Mouse (Mus musculus) olfactory bulb, adult 2 months (tissue): ENCODE results near the gene Aak1. TPM values are rescaled to one million over a fixed set of nuclear protein-coding genes. Genes with fewer than 3 reads are reported as not detected.

Experiments
- H3K27ac ChIP-seq: fragments of 200-500 bp; 2 replicates; pipeline ENCODE4 v1.5.1; 2012; ENCODE audit warnings: low read depth, low read length; ENCODE audit not compliant: insufficient read depth
- H3K4me1 ChIP-seq: fragments of 200-500 bp; 2 replicates; pipeline ENCODE4 v1.6.1; 2012; ENCODE audit warnings: low read length; ENCODE audit not compliant: control insufficient read depth, insufficient read depth
- H3K4me3 ChIP-seq: fragments of 200-500 bp; 2 replicates; pipeline ENCODE4 v1.5.1; 2012; ENCODE audit warnings: mild to moderate bottlenecking, low read depth, low read length, moderate library complexity; ENCODE audit not compliant: insufficient read depth
- CTCF ChIP-seq: fragments of 200-500 bp; IDR thresholded peaks from 2 replicates; pipeline ENCODE4 v1.5.1; 2012; ENCODE audit warnings: low read depth, mild to moderate bottlenecking, low read length, moderate library complexity; ENCODE audit not compliant: insufficient read depth
- POLR2A ChIP-seq: fragments of 200-500 bp; IDR thresholded peaks from 2 replicates; pipeline ENCODE4 v1.6.1; 2012; ENCODE audit warnings: mild to moderate bottlenecking, low read depth, low read length, moderate library complexity; ENCODE audit not compliant: insufficient read depth
- WGBS: fragments of 180-500 bp; shearing (Covaris S2); methylation state at CpG from one replicate; pipeline ENCODE4 v1.1.7; 2018; 5-methylcytosine and 5-hydroxymethylcytosine counted together
- polyA plus RNA-seq: library from polyadenylated mRNA; stranded (reverse); fragments of >200 nt; gene quantifications from 2 replicates; pipeline ENCODE4 v1.2.4, GENCODE M21; 2012; ENCODE audit warnings: low replicate concordance; ENCODE audit not compliant: missing spikeins, insufficient read depth, insufficient read length

Aak1 gene
- polyA plus RNA-seq, 1 experiment: 156 TPM

DNA sequence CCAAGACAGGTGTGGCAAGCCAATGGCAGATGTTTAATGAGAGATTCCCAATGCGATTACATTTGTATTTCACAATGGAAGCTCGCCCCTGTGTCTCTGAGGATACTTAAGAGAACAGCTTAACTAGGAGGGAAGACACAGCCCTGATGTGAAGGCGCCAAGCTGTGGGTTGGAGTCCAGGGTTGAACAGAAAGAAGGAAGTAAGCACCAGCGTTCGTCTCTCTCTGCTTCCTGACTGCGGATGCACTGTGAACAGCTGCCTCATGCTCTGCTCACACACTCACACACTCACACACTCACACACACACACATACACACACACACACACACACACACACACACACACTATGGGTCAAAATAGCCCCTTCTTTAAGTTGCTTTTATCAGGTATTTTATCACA, 19.5 kb upstream of the Aak1 start:
- TF ChIP-seq CTCF: no peak
- TF ChIP-seq POLR2A: no peak
- Histone ChIP-seq H3K4me1 (peaks cover 6% of the 10 kb centered on the region), H3K4me3 (no peak overlapping the region), H3K27ac (no peak overlapping the region)
- 91% methylated on average over 6 of the region's 6 CpGs for WGBS

DNA sequence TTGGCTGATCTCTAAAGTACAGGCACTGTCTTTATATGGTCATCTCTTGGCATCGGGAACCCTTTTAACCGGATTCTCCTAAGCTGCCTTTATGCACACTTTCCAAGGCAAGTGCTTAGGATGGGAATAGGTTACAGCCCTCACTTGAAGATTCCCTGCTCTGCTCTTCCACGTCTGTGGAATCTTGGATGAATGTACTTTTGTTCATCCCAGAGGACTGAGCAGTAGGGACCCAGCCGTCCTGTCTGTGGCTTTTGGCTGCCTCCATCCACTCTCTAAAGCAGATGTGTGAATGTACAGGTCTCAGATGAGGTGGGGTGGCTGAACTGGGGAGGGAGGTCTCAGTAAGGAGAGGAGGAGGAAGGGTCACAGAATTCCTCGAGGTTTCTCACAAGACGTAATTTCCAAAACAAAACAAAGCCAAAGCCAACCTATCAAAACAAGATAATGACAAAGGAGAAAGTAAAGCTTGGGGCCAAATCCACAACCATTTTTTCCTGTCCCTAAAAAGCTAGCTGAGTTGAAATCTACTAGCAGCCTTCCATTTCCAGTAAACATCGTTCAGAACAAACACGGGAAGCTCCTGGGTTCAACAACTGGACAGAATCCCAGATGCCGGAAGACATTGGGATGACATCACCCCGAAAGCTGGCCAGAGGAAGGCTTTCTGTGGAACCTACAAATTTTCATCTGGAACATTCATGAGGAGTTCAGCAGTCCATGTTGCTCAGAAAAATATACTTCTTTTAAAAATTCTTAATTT, 18.4 kb upstream of the Aak1 start:
- 63% methylated on average over 10 of the region's 10 CpGs for WGBS
- no peak overlapping the region for H3K4me3 ChIP-seq
- H3K4me1 ChIP-seq: peaks cover 6% of the 10 kb centered on the region
- no peak for TF ChIP-seq CTCF
- TF ChIP-seq POLR2A: no peak
- H3K27ac ChIP-seq: no peak overlapping the region

DNA sequence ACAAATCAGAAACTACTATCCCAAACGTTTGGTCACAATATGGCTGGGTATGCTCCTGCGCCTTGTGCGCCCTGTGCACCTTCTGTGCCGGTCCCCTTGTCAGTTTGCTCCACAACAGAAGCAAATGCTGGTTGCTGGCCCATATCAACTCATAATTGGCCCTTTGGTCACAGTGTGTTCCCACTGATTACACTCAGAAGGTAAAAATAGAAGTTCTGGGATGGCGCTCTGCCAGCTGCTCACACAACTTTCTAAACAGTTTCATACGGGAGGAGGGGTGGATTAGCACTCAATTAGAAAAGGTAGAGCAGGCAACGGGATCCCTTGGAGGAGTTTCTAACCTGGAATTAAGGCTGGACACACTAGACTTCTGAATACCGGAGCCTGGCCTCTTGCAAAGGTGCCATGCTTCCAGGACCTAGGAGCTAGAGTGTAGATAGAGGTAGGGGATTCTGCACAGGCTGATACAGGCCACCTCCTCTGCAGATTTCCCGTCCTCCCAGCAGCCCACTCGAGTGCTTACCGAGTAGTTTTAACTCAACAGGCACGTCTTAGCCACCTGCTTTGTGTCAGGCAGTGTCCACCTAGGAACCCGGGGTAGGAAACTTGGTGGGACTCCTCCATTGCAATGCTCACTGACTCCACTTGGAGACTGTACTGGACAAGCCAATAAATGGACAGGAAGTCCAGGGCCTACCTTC, 16.4 kb upstream of the Aak1 start:
- TF ChIP-seq CTCF: no peak
- no peak for TF ChIP-seq POLR2A
- H3K4me1 ChIP-seq: peaks cover 6% of the 10 kb centered on the region
- 64% methylated on average over 13 of the region's 13 CpGs for WGBS
- H3K4me3 ChIP-seq: no peak overlapping the region
- no peak overlapping the region for H3K27ac ChIP-seq

DNA sequence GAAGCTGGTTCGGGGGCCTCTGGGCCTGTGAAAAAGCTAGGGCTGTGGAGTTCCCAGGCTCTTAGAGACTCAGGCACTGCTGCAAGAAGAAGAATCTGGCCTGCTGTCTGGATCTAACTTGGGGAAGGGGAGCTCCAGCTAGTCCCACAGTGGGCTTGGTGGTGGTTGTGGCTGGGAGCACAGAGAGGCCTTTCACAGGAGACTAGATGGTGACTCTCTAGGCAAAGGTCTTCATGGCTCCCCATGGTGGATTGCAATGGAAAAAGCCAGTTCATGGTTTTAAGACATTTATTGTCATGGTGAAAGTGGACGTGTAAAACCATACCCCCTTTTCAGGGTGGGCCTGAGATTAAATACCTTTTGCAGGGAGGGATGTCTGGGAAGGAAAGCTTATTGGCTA, 10.2 kb upstream of the Aak1 start:
- TF ChIP-seq CTCF (no peak), POLR2A (no peak)
- Histone ChIP-seq H3K4me3 (no peak overlapping the region), H3K4me1 (no peaks in the 10 kb centered on the region), H3K27ac (no peak overlapping the region)
- 90% methylated on average over 2 of the region's 2 CpGs for WGBS

DNA sequence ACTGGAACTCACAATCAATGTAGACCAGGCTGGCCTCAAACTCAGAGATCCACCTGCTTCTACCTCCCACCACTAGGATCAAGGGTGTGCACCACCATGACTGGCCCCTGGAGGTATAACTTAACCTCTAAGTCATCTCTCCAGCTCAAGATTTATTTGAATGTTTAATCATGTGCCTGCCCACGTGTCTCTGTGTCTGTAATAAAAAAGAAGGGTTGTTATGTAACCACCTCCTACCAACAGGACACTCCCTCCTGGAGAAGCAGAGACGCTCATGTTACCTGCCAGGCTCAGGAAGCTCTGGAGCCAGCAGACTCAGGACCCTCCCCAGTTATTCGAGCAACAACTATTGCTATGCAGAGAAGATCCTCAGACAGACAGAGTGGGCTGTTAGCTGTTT, 7.4 kb upstream of the Aak1 start:
- H3K27ac ChIP-seq: no peak overlapping the region
- no peaks in the 10 kb centered on the region for H3K4me1 ChIP-seq
- TF ChIP-seq POLR2A (no peak), CTCF (no peak)
- H3K4me3 ChIP-seq: no peak overlapping the region
- 67% methylated on average over 3 of the region's 3 CpGs for WGBS

DNA sequence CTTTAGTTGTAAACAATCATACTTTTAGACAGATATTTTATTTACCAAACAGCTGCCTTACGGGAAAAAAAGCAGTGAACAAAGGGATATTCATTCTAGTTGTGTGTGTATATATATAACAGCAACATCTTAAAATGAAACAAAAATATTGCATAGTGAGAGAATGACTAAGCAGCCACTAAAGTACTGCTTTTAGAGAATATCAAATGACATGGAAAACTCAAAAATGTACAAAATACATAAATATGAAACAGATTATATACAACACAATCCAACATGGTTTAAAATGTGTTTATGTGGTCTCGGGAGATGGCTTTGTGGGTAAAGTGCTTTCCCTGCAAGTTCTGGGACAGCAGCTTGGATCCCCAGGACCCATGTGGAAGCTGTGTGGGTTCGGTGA, 5.7 kb upstream of the Aak1 start:
- Histone ChIP-seq H3K4me3 (no peak overlapping the region), H3K27ac (no peak overlapping the region), H3K4me1 (no peaks in the 10 kb centered on the region)
- no peak for TF ChIP-seq POLR2A
- TF ChIP-seq CTCF: no peak
- WGBS: 84% methylated on average over 3 of the region's 3 CpGs

DNA sequence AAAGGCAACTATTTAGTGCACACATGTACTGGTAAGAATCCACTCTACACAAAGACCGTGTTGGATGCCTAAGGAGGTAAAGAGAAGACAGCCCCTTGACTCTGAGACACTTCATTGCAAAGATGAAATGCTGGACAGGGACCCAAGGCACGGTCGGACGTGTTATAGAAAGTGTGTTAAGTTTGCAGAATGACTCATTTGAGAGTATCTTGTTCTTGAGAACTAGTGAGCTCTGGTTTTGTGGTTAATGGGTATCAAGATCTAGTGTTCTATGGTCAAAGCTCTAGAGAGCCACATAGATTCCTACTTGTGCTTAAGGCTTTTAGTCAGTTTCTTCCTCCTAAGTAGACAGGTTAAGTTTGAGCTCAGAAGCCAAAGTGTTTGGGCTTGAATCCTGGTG, 2.9 kb upstream of the Aak1 start:
- 94% methylated on average over 4 of the region's 4 CpGs for WGBS
- TF ChIP-seq CTCF: no peak
- no peak for TF ChIP-seq POLR2A

DNA sequence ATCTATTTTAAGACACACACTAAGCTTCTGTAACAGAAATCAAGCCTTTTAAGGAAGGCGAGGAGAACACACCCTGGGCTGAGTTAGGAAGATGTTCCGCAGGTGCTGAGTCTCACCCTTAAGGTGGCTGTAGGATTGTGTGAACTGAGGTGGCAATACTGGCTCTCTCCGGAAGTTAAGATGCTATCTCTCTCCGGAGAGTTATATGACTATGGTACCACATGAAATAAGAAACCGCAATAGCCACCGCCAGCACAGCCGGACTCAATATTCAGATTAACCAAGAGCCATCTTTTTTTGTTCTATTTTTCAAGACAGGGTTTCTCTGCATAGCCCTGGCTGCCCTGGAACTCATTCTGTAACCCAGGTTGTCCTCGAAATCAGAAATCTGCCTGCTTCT, 1.5 kb upstream of the Aak1 start:
- Histone ChIP-seq H3K4me1 (peaks cover 3% of the 10 kb centered on the region), H3K4me3 (no peak overlapping the region), H3K27ac (no peak overlapping the region)
- TF ChIP-seq POLR2A (no peak), CTCF (no peak)
- WGBS: 94% methylated on average over 8 of the region's 8 CpGs

More for the DNA sequence above, 2.9 kb upstream of the Aak1 start:
- peaks cover 3% of the 10 kb centered on the region for H3K4me1 ChIP-seq
- no peak overlapping the region for H3K27ac ChIP-seq
- no peak overlapping the region for H3K4me3 ChIP-seq

DNA sequence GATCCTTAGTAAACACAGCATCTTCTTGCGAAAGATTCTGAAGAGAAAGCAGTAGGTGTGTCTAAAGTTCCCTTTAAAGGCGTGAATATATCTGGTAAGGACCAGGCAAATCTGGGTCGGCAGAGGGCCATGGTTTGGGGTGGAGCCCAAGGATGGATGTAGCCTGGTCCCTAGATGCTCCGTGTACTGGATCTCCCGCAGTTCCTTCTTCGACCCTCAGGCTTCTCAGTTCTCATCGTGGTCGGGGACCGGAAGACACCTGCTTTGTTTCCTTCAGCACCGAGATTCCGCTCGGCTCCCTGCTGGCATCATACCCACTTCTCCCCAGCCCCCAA, 770 bp upstream of the Aak1 start:
- TF ChIP-seq CTCF: no peak
- TF ChIP-seq POLR2A: no peak
- WGBS: under 1% methylated on average over 12 of the region's 12 CpGs
- peak overlapping the region; percentile 99 for H3K27ac ChIP-seq

More for the DNA sequence above, 770 bp upstream of the Aak1 start:
- peak overlapping the region; percentile 89 for H3K4me3 ChIP-seq
- peaks cover 3% of the 10 kb centered on the region for H3K4me1 ChIP-seq
